Mouse (Mus musculus): ENCODE data around the gene Slc39a13. TPM values are rescaled to one million over a fixed set of nuclear protein-coding genes. Genes with fewer than 3 reads are reported as not detected.
"Not testable (repeated sequence)": the region's sequence is repeated elsewhere in the genome, so short reads cannot be mapped to it uniquely, and the experiment has no call there.

Gene Slc39a13
- polyA plus RNA-seq, 1 experiment from 2014 or later, result 42.5 TPM

DNA sequence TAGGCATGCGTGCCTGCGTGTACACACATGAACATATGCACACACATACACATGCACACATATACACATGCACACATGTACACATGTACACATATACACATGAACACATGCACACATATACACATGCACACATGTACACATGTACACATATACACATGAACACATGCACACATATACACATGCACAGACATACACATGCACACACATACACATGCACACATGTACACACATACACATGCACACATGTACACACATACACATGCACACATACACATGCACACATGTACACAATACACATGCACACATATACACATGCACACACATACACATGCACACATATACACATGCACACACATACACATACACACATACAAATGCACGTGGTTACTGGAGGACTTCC is 41.6 kb upstream of the Slc39a13 start:
- H3K27me3 ChIP-seq (replicated peaks); H3K9me3 ChIP-seq (replicated peaks); H3K27ac ChIP-seq (ENCODE audit: poor library complexity, severe bottlenecking); H3K4me2 ChIP-seq; H3K36me3 ChIP-seq; H3K9ac ChIP-seq; H3K4me3 ChIP-seq; ATAC-seq (ENCODE audit: insufficient number of reproducible peaks, low FRiP score): not testable (repeated sequence)
- peaks cover 29% of the 10 kb centered on the region for H3K4me1 ChIP-seq (replicated peaks)
- 91% methylated on average over 3 of the region's 3 CpGs for WGBS

DNA sequence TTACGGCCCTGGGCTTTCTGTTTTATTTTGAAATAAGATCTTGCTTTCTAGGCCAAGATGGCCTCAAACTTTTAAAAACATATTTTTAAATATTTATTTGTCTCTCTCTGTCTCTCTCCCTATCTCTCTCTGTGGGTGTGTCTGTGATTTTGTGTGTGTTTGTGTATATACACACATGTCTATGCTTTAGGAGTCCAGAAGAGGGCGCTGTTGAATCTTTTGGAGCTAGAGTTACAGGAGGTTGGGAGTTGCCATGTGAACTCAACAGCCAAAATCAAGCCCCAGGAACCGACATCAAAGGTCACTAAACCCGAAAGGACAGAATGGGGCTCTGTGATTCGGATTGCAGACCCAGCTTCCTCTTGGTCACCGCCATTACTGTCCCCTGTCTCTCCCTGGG is 40.2 kb upstream of the Slc39a13 start:
- 76% methylated on average over 6 of the region's 6 CpGs for WGBS
- Histone ChIP-seq H3K4me3 (no peak overlapping the region), H3K27me3 (replicated peaks) (no peaks in the 10 kb centered on the region), H3K9ac (no peak overlapping the region), H3K9me3 (replicated peaks) (no peaks in the 10 kb centered on the region), H3K27ac (ENCODE audit: poor library complexity, severe bottlenecking) (no peak overlapping the region), H3K4me2 (no peak overlapping the region), H3K36me3 (no peaks in the 10 kb centered on the region), H3K4me1 (replicated peaks) (peaks cover 17% of the 10 kb centered on the region)
- no peak for ATAC-seq (ENCODE audit: insufficient number of reproducible peaks, low FRiP score)

DNA sequence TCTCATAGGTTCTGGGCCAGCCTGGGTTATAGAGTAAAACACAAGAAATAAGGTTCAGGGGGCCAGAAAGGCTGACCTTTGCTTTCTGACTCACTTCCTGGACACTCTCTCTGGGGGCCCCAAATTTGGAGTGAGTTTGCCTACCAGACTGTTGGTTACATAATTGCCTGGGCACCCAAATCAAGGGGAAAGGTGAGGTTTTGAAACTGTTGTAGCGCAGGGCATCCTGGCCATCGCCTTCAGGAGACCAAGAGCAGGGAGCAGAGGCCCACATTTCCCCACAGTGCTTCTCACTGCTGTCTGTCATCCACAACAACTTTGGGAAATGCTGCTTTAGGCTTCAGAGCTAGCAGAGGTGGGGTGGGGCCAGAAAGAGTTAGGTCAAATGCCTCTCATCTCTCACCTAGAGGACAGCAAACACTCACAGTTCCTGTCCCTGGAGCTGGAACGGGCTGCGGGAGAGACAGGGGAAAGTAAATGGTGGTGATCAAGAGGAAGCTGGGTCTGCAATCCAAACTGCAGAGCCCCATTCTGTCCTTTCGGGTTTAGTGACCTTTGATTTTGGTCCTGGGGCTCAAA is 39.7 kb upstream of the Slc39a13 start:
- WGBS, result 83% methylated on average over 5 of the region's 5 CpGs
- no peak for ATAC-seq (ENCODE audit: insufficient number of reproducible peaks, low FRiP score)
- Histone ChIP-seq H3K27me3 (replicated peaks) (no peaks in the 10 kb centered on the region), H3K27ac (ENCODE audit: poor library complexity, severe bottlenecking) (no peak overlapping the region), H3K9ac (no peak overlapping the region), H3K4me3 (no peak overlapping the region), H3K4me2 (no peak overlapping the region), H3K9me3 (replicated peaks) (no peaks in the 10 kb centered on the region), H3K4me1 (replicated peaks) (peaks cover 15% of the 10 kb centered on the region), H3K36me3 (no peaks in the 10 kb centered on the region)

- WGBS, result 82% methylated on average over 5 of the region's 5 CpGs
- no peak for ATAC-seq (ENCODE audit: insufficient number of reproducible peaks, low FRiP score)
- Histone ChIP-seq H3K4me1 (replicated peaks) (peaks cover 13% of the 10 kb centered on the region), H3K9ac (no peak overlapping the region), H3K9me3 (replicated peaks) (no peaks in the 10 kb centered on the region), H3K36me3 (no peaks in the 10 kb centered on the region), H3K27ac (ENCODE audit: poor library complexity, severe bottlenecking) (no peak overlapping the region), H3K4me2 (no peak overlapping the region), H3K4me3 (no peak overlapping the region), H3K27me3 (replicated peaks) (no peaks in the 10 kb centered on the region)
Measured at GRCm38 (mm10) chr2:91109241-91109640, 39.0 kb upstream of the Slc39a13 start.

DNA sequence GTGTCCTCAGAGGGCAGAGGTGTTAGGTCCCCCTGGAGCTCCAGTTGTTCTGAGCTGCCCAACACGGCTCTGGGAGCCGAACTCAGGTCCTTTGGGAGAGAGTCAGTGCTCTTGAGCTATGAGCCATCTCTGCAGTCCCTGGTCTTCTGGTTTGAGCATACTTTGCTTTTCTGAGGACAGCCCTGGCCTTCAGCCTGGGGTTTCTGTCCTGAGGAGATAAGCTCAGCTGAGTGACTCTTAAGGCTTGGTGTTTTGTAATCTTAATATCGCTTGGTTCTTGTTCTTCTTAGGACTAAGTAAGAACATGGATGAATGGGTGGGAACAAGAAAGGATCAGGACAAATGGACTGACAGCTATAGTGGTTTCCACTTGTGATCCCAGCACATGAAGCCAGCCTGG is 37.9 kb upstream of the Slc39a13 start:
- WGBS, result 71% methylated on average over 3 of the region's 3 CpGs

GRCm38 (mm10) chr2:91101124-91101740 is 31.0 kb upstream of the Slc39a13 start:
- no peaks in the 10 kb centered on the region for H3K36me3 ChIP-seq
- 0 out of 2 replicates have a peak overlapping the region, but pooled peaks have one; percentile 31 for H3K9ac ChIP-seq
- H3K27ac ChIP-seq (ENCODE audit: poor library complexity, severe bottlenecking), result no peak overlapping the region
- no peaks in the 10 kb centered on the region for H3K9me3 ChIP-seq (replicated peaks)
- 0 out of 2 replicates have a peak, but pooled peaks cover 4% of the 10 kb centered on the region for H3K27me3 ChIP-seq (replicated peaks)
- no peak overlapping the region for H3K4me2 ChIP-seq
- peak; percentile 75 for ATAC-seq (ENCODE audit: insufficient number of reproducible peaks, low FRiP score)
- WGBS, result 1% methylated on average over 7 of the region's 7 CpGs
- H3K4me1 ChIP-seq (replicated peaks), result peaks cover 17% of the 10 kb centered on the region
- no peak overlapping the region for H3K4me3 ChIP-seq

More for the DNA sequence above, 37.9 kb upstream of the Slc39a13 start:
- no peak overlapping the region for H3K9ac ChIP-seq
- H3K4me3 ChIP-seq, result no peak overlapping the region
- H3K27ac ChIP-seq (ENCODE audit: poor library complexity, severe bottlenecking), result no peak overlapping the region
- no peaks in the 10 kb centered on the region for H3K9me3 ChIP-seq (replicated peaks)
- H3K27me3 ChIP-seq (replicated peaks), result 0 out of 2 replicates have a peak, but pooled peaks cover 4% of the 10 kb centered on the region
- no peaks in the 10 kb centered on the region for H3K36me3 ChIP-seq
- H3K4me2 ChIP-seq, result no peak overlapping the region
- peaks cover 12% of the 10 kb centered on the region for H3K4me1 ChIP-seq (replicated peaks)
- ATAC-seq (ENCODE audit: insufficient number of reproducible peaks, low FRiP score), result no peak

- H3K27ac ChIP-seq (ENCODE audit: poor library complexity, severe bottlenecking), result no peak overlapping the region
- no peak overlapping the region for H3K4me3 ChIP-seq
- no peaks in the 10 kb centered on the region for H3K9me3 ChIP-seq (replicated peaks)
- no peak overlapping the region for H3K9ac ChIP-seq
- H3K4me2 ChIP-seq, result no peak overlapping the region
- no peaks in the 10 kb centered on the region for H3K27me3 ChIP-seq (replicated peaks)
- WGBS, result 59% methylated on average over 2 of the region's 2 CpGs
- no peaks in the 10 kb centered on the region for H3K36me3 ChIP-seq
- H3K4me1 ChIP-seq (replicated peaks), result peaks cover 17% of the 10 kb centered on the region
- ATAC-seq (ENCODE audit: insufficient number of reproducible peaks, low FRiP score), result no peak
Measured at GRCm38 (mm10) chr2:91098156-91098555, 27.9 kb upstream of the Slc39a13 start.

DNA sequence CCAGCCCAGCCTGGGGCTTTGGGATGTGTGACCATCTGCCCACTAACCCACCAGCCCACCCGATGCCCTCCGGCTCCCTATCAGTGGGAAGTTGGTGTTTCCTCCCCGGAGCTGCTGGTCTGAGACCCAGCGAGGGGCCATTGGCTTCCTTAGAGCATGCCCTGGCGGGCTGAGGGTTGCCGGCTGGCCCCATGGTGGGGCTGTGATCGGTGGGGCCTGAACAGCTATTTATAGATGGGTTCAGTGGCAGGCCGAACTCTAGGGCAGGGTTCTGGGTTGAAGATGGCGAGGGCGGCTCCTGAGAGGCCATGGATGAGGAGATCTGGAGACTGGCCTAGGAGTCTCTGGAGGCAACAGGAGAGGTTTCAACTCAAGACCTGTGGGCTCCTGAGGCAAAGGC is 26.8 kb upstream of the Slc39a13 start:
- ATAC-seq (ENCODE audit: insufficient number of reproducible peaks, low FRiP score), result no peak
- 57% methylated on average over 10 of the region's 10 CpGs for WGBS
- Histone ChIP-seq H3K4me1 (replicated peaks) (peaks cover 17% of the 10 kb centered on the region), H3K4me2 (no peak overlapping the region), H3K27me3 (replicated peaks) (no peaks in the 10 kb centered on the region), H3K9me3 (replicated peaks) (no peaks in the 10 kb centered on the region), H3K27ac (ENCODE audit: poor library complexity, severe bottlenecking) (no peak overlapping the region), H3K36me3 (no peaks in the 10 kb centered on the region), H3K4me3 (no peak overlapping the region), H3K9ac (no peak overlapping the region)

DNA sequence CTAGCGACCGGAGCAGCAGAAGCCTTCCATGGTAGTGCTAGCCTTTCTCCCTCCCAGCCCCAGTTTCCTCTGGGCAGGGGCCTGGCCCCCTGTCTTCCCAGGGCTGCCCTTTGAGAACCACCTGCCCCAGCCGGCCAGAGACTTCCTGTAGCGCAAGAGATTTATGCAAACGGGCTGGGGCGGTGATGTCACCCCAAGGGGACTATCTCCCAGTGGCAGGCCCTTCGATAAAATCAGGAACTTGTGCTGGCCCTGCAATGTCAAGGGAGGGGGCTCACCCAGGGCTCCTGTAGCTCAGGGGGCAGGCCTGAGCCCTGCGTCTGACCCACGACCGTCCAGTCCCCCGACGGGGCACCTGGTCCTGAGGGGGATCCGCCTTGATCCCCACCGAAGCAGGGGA is 26.3 kb upstream of the Slc39a13 start:
- Histone ChIP-seq H3K9me3 (replicated peaks) (no peaks in the 10 kb centered on the region), H3K4me1 (replicated peaks) (peaks cover 17% of the 10 kb centered on the region), H3K4me2 (no peak overlapping the region), H3K9ac (no peak overlapping the region), H3K4me3 (no peak overlapping the region), H3K36me3 (no peaks in the 10 kb centered on the region), H3K27me3 (replicated peaks) (no peaks in the 10 kb centered on the region), H3K27ac (ENCODE audit: poor library complexity, severe bottlenecking) (no peak overlapping the region)
- no peak; the same call in 1 of the 2 replicates for ATAC-seq (ENCODE audit: insufficient number of reproducible peaks, low FRiP score)
- 56% methylated on average over 14 of the region's 14 CpGs for WGBS

DNA sequence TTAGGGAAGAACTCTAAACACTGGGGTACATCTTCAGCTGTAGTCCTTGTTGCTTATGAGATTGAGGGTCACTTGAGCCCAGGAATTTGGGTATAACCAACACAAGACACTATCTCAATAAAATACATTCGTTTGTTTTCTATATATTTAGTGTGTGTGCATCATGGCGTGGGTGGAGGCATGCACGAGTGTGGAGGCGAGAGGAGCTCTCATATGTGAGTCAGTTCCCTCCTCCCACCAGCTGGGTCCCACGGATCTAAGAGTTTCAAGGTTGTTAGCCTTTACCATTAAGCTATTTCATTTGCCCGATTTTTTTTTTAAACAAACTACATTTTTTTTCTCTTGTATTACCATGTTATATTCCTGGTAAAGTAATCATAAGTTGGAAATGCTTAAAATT is 20.6 kb upstream of the Slc39a13 start:
- ATAC-seq (ENCODE audit: insufficient number of reproducible peaks, low FRiP score), result no peak
- H3K27me3 ChIP-seq (replicated peaks), result no peaks in the 10 kb centered on the region
- no peak overlapping the region for H3K9ac ChIP-seq
- no peaks in the 10 kb centered on the region for H3K9me3 ChIP-seq (replicated peaks)
- H3K36me3 ChIP-seq, result no peaks in the 10 kb centered on the region
- no peak overlapping the region for H3K27ac ChIP-seq (ENCODE audit: poor library complexity, severe bottlenecking)
- 67% methylated on average over 6 of the region's 6 CpGs for WGBS
- H3K4me2 ChIP-seq, result no peak overlapping the region
- H3K4me3 ChIP-seq, result no peak overlapping the region
- H3K4me1 ChIP-seq (replicated peaks), result no peaks in the 10 kb centered on the region

DNA sequence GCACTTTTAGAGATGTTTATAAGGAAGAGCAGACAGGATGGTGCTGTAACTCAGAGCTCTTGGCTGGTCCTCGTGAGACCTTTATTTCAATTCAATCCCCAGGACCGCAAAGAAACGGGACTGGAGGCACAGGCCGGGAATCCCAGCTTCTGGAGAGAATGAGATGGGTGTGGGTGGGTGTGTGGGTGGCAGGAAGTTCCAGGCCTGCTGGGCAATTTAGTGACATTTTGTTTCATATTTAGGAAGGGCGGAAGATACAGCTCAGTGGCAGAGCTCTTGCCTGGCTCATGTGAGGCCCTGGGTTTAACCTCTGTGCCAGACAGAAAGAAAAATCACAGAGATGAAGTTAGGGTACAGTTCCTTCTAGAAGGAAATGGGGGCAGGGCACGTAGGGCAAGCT is 20.0 kb upstream of the Slc39a13 start:
- WGBS, result 63% methylated on average over 6 of the region's 6 CpGs
- no peaks in the 10 kb centered on the region for H3K4me1 ChIP-seq (replicated peaks)
- ATAC-seq (ENCODE audit: insufficient number of reproducible peaks, low FRiP score), result no peak

DNA sequence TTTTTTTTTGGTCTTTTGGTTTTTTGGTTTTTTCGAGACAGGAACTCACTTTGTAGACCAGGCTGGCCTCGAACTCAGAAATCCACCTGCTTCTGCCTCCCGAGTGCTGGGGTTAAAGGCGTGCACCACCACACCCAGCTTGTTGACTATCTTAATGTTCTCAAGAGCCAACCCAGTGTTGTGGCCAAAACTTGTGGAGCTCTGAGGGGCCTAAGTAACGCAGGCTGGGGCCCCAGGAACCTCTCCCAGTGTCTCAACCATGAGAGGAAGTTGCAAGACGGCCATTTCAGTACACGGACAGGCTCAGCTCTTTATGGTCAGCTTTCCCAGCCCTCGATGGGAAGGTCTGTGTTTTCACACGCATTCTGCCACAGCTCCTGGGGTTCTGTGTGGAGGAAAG is 18.8 kb upstream of the Slc39a13 start:
- Histone ChIP-seq H3K36me3 (no peaks in the 10 kb centered on the region), H3K4me1 (replicated peaks) (no peaks in the 10 kb centered on the region)

More for the DNA sequence above, 20.0 kb upstream of the Slc39a13 start:
- H3K36me3 ChIP-seq, result no peaks in the 10 kb centered on the region
- H3K9ac ChIP-seq, result no peak overlapping the region
- no peak overlapping the region for H3K27ac ChIP-seq (ENCODE audit: poor library complexity, severe bottlenecking)
- H3K4me2 ChIP-seq, result no peak overlapping the region
- no peaks in the 10 kb centered on the region for H3K27me3 ChIP-seq (replicated peaks)
- no peak overlapping the region for H3K4me3 ChIP-seq
- H3K9me3 ChIP-seq (replicated peaks), result no peaks in the 10 kb centered on the region

More for the DNA sequence above, 18.8 kb upstream of the Slc39a13 start:
- WGBS, result 73% methylated on average over 9 of the region's 9 CpGs
- no peak for ATAC-seq (ENCODE audit: insufficient number of reproducible peaks, low FRiP score)
- Histone ChIP-seq H3K27me3 (replicated peaks) (no peaks in the 10 kb centered on the region), H3K9me3 (replicated peaks) (no peaks in the 10 kb centered on the region), H3K9ac (no peak overlapping the region), H3K4me3 (no peak overlapping the region), H3K4me2 (no peak overlapping the region), H3K27ac (ENCODE audit: poor library complexity, severe bottlenecking) (no peak overlapping the region)
